Mouse (Mus musculus): Measurements from ENCODE around the gene Klc1. TPM values are rescaled to one million over a fixed set of nuclear protein-coding genes. Genes with fewer than 3 reads are reported as not detected.
A peak's percentile ranks its signal among the peaks of the same experiment; 100 is the strongest.

Klc1 gene
- polyA plus RNA-seq, 1 experiment from 2014 or later = 98.5 TPM

DNA sequence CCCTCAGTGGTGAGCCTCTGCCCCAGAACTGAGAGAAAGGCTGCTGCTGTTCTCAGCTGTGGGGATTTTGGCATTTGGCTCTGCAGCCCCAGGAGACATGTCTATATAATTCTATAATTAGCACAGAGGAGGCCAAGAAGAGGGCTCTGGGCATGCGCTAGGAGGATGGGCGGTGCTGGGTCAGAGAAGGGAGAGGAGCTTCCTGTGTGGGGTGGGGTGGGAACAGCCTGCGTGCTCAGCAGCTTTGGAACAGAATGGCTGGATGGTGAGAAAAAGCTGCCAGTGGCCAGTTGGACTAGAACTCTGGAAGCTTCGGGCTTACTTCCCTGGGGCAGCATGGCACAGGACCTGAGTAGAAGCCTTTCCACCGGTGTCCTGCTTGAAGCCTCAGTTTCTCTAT, 12.6 kb upstream of the Klc1 start:
- peak overlapping the region; percentile 81 for H3K27ac ChIP-seq
- H3K4me3 ChIP-seq (replicated peaks) = no peak overlapping the region
- H3K36me3 ChIP-seq = no peaks in the 10 kb centered on the region
- H3K9me3 ChIP-seq (replicated peaks) = no peaks in the 10 kb centered on the region
- peak; percentile 73 for ATAC-seq (replicated peaks; ENCODE audit: low FRiP score)
- H3K4me1 ChIP-seq = peaks cover 32% of the 10 kb centered on the region
- WGBS = 50% methylated on average over 5 of the region's 5 CpGs
- H3K4me2 ChIP-seq = no peak overlapping the region; the same call in 1 of the 2 replicates
- no peaks in the 10 kb centered on the region for H3K27me3 ChIP-seq
- no peak overlapping the region for H3K9ac ChIP-seq

DNA sequence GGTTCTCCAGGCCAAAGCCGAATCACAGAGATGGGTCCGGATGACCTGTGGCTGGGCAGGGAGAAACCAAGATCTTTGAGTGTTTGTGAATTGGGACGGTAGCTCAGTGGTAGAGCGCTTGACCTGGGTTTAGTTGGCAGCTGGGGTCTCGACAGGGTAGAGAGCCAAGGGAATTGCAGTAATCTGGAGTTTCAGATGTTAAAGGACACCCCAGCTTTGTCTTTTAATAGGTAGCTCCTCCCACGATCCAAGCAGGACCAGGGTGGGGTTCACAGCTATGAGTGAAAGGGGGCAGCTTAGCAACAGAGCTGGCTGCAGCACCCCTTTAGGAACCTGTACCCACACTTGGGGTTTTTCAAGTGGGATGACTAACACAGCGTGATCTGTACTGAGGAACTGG, 11.2 kb upstream of the Klc1 start:
- Histone ChIP-seq H3K4me1 (peaks cover 32% of the 10 kb centered on the region), H3K9me3 (replicated peaks) (no peaks in the 10 kb centered on the region), H3K36me3 (no peaks in the 10 kb centered on the region), H3K27me3 (no peaks in the 10 kb centered on the region), H3K27ac (no peak overlapping the region), H3K4me2 (no peak overlapping the region), H3K4me3 (replicated peaks) (no peak overlapping the region), H3K9ac (no peak overlapping the region)
- 80% methylated on average over 7 of the region's 7 CpGs for WGBS
- no peak for ATAC-seq (replicated peaks; ENCODE audit: low FRiP score)

DNA sequence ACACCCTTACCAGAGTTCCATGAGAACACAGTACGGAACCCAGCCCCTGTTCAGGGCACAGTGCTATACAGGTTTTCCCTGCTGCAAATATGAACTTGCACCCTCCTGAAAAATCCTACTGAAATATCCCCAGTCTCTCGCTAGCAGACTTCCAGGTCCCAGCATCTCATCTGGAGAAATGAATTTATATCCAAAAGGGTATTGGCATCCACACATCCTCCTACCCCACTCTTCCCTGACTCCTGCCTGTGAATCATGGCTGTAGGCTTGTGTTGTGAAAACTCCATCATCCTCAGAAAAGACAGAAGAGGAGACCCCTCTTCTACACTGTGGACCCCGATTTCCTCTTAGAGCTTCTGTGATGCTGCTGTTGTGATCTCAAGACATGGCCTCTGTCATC, 7.9 kb upstream of the Klc1 start:
- Histone ChIP-seq H3K27ac (no peak overlapping the region), H3K4me1 (peaks cover 14% of the 10 kb centered on the region), H3K4me2 (no peak overlapping the region), H3K9ac (no peak overlapping the region), H3K36me3 (no peaks in the 10 kb centered on the region), H3K9me3 (replicated peaks) (no peaks in the 10 kb centered on the region), H3K27me3 (no peaks in the 10 kb centered on the region), H3K4me3 (replicated peaks) (no peak overlapping the region)
- 90% methylated on average over 3 of the region's 3 CpGs for WGBS
- ATAC-seq (replicated peaks; ENCODE audit: low FRiP score) = no peak

DNA sequence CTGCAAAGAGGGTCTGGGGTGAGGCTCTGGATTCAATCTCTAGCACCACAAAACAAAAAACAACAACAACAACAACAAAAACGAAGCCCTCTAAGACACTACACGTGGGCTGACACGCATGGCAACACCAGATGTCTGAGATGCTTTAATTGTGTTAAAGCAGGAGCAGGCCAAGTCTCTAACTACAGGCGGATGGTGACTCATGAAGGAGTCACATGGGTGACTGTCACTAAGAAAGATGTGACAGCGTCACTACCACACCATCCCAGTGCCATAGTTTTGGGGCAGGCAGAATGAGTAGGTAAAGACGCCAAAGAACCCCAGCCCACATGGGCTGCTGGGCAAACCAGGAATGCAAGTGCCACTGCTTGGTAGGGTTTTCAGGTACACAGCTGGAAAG, 6.2 kb upstream of the Klc1 start:
- Histone ChIP-seq H3K27me3 (no peaks in the 10 kb centered on the region), H3K4me1 (peaks cover 4% of the 10 kb centered on the region; the same call in 1 of the 2 replicates), H3K9me3 (replicated peaks) (no peaks in the 10 kb centered on the region), H3K4me3 (replicated peaks) (no peak overlapping the region), H3K9ac (no peak overlapping the region), H3K4me2 (no peak overlapping the region), H3K36me3 (no peaks in the 10 kb centered on the region), H3K27ac (no peak overlapping the region)
- ATAC-seq (replicated peaks; ENCODE audit: low FRiP score) = no peak
- 86% methylated on average over 6 of the region's 6 CpGs for WGBS

DNA sequence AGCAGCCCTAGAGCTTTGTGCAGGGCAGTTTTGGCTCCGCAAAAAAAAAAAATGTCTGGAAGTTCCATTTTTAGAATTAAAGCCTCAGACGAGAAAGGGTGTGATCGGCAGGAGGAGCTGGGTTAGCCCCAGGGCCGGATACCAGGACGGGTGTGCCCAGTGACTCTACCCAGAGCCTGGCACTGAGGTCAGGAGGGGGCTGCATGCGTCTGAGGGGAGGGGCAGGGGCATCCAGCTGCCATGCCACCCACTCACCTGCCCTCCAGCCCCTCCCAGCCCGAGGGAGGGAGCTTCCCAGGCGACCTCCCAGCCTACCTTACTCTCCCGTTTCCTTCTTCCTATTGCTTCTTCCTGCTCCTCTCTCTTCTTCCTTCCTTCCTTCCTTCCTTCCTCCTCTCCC, 5.3 kb upstream of the Klc1 start:
- Histone ChIP-seq H3K9me3 (replicated peaks) (no peaks in the 10 kb centered on the region), H3K27me3 (no peaks in the 10 kb centered on the region), H3K4me3 (replicated peaks) (no peak overlapping the region), H3K4me1 (peaks cover 13% of the 10 kb centered on the region), H3K27ac (peak overlapping the region; percentile 13; the same call in 1 of the 2 replicates), H3K9ac (no peak overlapping the region), H3K36me3 (no peaks in the 10 kb centered on the region), H3K4me2 (no peak overlapping the region)
- no peak for ATAC-seq (replicated peaks; ENCODE audit: low FRiP score)
- 54% methylated on average over 9 of the region's 9 CpGs for WGBS

DNA sequence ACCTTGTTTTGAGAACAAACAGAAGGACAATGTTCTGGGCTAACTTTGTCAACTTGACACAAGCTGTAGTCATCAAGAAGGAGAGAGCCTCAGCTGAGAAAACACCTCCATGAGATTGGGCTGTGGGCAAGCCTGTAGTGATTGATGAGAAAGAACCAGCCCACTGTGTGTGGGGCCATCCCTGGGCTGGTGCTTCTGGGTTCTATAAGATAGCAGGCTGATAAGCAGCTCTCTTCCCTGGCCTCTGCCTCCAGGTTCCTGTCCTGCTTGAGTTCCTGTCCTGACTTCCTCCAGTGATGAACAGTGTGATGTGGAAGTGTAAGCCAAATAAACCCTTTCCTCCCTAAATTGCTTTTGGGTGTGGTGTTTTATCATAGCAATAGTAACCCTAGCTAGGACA, 3.9 kb upstream of the Klc1 start:
- no peak overlapping the region for H3K4me3 ChIP-seq (replicated peaks)
- H3K27ac ChIP-seq = no peak overlapping the region

DNA sequence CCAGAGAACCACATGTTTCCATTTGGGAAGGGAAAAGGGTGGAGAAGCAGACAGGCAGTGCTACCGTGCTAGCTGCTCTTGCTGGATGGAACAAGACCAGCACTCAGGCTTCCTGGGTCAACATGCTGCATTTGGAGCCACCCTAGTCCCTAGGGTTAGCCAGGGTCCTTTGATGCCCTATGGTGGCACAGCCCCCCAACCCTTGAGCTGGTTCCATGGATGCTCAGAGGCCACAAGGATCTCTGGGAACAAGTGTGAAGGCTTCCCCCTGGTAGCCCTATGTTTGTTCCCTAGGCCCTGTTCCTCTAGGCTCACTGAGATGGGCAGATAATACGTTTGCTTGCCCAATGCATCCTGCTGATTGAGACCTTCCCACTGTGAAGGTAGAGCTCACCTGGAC, 3.4 kb upstream of the Klc1 start:
- H3K27me3 ChIP-seq = no peaks in the 10 kb centered on the region
- H3K4me3 ChIP-seq (replicated peaks) = no peak overlapping the region
- no peaks in the 10 kb centered on the region for H3K36me3 ChIP-seq
- no peak overlapping the region for H3K4me2 ChIP-seq
- WGBS = 53% methylated on average over 2 of the region's 2 CpGs
- no peaks in the 10 kb centered on the region for H3K9me3 ChIP-seq (replicated peaks)
- no peak for ATAC-seq (replicated peaks; ENCODE audit: low FRiP score)
- H3K27ac ChIP-seq = no peak overlapping the region
- peaks cover 25% of the 10 kb centered on the region for H3K4me1 ChIP-seq
- no peak overlapping the region for H3K9ac ChIP-seq

More for the DNA sequence above, 3.9 kb upstream of the Klc1 start:
- Histone ChIP-seq H3K36me3 (no peaks in the 10 kb centered on the region), H3K9me3 (replicated peaks) (no peaks in the 10 kb centered on the region), H3K4me2 (no peak overlapping the region), H3K27me3 (no peaks in the 10 kb centered on the region), H3K9ac (no peak overlapping the region), H3K4me1 (peaks cover 20% of the 10 kb centered on the region)
- no peak for ATAC-seq (replicated peaks; ENCODE audit: low FRiP score)

DNA sequence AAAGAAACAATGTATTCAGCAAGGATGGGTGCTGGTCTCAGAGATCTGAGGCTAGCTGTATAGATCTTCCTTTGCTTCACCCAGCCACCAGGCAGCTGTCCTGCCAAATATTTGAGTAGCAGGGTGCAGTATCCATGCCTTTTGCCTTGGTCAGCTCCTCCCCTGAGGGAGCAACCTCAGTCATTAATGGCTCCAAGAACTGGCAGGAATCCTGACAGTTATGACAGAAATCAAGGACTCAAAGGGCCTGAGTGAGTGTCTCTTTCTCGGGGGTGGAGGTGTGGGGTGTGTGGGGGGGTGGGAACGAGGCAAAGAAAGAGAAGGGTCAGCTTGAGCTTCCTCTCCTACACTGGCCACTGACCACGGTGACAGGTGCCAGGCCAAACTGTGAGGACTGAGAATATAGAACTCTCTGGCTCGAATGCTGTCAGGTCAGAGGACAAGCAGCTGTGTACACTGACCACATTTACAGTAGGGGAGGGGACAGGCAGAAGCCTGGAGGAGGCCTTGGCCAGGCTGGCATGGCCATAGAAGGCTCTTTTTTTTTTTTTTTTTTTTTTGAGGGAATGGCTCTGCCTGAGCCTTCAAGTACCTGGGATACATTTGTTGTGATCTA, 2.5 kb upstream of the Klc1 start:
- H3K36me3 ChIP-seq = no peaks in the 10 kb centered on the region
- H3K9me3 ChIP-seq (replicated peaks) = no peaks in the 10 kb centered on the region
- H3K27ac ChIP-seq = no peak overlapping the region
- no peak overlapping the region for H3K4me2 ChIP-seq
- H3K4me3 ChIP-seq (replicated peaks) = no peak overlapping the region
- peaks cover 33% of the 10 kb centered on the region for H3K4me1 ChIP-seq
- no peak overlapping the region for H3K9ac ChIP-seq
- ATAC-seq (replicated peaks; ENCODE audit: low FRiP score) = no peak
- 27% methylated on average over 4 of the region's 4 CpGs for WGBS
- no peaks in the 10 kb centered on the region for H3K27me3 ChIP-seq

DNA sequence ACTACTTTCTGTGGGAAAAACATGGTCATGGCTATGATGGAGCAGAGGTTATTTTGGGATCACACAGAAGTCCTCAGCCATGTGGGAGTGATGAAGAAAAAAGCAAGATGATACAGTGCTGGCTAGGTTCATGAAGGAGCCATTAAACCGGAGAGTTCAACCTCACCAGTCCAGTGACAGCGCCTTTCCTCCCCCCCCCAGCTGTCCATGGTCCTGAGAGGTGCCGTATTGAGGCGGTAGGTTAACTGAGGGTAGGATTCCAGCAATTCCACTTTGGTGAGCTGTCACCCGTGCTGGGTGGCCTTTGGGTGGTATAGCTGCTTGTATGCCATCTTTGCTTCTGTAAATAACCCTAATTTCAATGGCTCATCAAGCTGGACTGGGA, 2.0 kb upstream of the Klc1 start:
- H3K27ac ChIP-seq = no peak overlapping the region
- H3K9me3 ChIP-seq (replicated peaks) = no peaks in the 10 kb centered on the region
- 33% methylated on average over 5 of the region's 5 CpGs for WGBS
- ATAC-seq (replicated peaks; ENCODE audit: low FRiP score) = no peak
- H3K4me2 ChIP-seq = no peak overlapping the region
- H3K36me3 ChIP-seq = no peaks in the 10 kb centered on the region
- H3K4me1 ChIP-seq = peaks cover 33% of the 10 kb centered on the region
- H3K27me3 ChIP-seq = no peaks in the 10 kb centered on the region
- no peak overlapping the region for H3K9ac ChIP-seq
- no peak overlapping the region for H3K4me3 ChIP-seq (replicated peaks)

DNA sequence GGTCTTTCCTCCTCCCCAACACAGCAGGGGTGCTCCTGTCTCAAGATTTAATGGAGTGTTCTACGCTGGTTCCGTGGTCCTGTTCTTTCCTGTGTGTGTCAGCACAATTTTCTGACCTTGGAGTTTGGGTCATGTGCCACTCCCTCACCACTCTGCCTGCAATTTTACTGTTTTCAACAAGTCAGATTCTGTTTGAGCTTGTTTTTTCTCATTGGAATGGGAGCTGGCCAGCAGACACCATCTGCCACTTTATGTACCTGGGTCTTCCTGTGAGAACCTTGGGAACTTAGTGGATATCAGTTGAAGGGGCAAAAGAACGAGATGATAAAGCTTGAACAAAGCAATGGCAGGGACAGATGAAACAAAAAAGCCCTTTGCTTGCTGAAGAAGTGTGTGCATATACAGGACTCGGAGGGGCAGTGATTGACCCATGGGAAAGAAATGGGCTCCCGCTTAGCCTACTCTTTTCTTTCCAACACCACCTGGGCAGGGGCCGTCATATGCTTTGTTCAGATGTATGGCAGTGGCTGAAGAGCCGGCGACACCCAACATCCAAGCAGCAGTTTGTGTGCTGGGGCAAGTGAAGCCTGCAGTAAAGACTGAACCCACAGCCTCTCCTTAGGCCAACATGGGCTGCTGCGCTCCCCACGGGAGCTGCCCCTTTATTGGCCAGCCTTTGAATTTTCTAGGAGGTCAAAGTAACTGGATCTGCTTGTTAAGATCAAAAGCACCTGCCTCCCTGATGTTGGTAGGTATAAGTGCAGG, 906 bp upstream of the Klc1 start:
- Histone ChIP-seq H3K27me3 (no peaks in the 10 kb centered on the region), H3K4me2 (peak overlapping the region; percentile 99), H3K36me3 (peaks cover 2% of the 10 kb centered on the region; the same call in 1 of the 2 replicates), H3K27ac (peak overlapping the region; percentile 92; the same call in 1 of the 2 replicates), H3K9ac (peak overlapping the region; percentile 95), H3K9me3 (replicated peaks) (no peaks in the 10 kb centered on the region), H3K4me3 (replicated peaks) (peak overlapping the region; percentile 90), H3K4me1 (peaks cover 33% of the 10 kb centered on the region)
- no peak for ATAC-seq (replicated peaks; ENCODE audit: low FRiP score)
- 45% methylated on average over 10 of the region's 10 CpGs for WGBS

DNA sequence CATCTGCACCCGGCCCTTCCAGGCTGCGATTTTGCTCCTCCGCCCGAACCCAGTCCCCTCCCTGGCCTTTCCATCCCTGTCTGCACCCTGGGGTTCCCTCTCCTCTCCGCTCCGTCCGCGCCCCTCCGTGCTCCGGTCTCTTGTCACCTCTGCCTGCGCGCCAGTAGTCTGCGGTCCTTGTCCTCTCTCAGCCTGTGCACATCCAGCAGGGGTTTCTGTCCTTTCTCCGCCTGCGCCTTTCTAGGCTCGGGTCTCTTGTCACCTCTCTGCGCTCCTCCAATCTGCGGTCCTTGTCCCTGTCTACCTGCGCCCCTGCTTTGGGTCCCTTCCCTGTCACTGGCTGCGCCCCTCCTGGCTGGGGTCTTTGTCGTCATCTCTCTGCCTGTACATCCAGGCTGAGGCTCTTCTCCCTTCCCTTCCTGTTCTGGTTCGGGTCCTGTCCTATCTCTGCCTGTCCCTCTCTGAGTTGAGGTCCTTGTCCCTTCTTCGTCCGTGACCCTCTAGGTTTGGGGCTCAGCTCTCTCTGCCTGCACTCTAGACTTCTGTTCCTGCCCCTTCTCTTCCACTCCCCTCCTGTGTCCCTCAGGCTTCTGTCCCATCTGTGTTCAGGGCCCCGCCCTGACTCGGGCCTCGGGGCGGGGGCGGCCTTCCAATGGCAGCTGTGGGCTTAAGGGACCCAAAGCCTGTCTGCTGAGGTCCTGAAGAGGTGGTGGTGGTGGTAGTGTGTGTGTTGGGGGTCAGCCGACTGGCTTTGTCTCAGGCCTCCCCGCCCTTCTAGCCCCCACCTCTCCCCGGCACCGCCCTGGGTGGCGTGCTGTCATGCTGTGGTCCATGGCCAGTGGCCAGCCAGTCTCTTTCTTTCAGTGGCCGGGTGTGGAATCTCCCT, 770 bp downstream of the Klc1 start:
- 2% methylated on average over 35 of the region's 35 CpGs for WGBS
- peak; percentile 57 for ATAC-seq (replicated peaks; ENCODE audit: low FRiP score)

More for the DNA sequence above, 770 bp downstream of the Klc1 start:
- peaks cover 10% of the 10 kb centered on the region for H3K36me3 ChIP-seq
- peak overlapping the region; percentile 92 for H3K27ac ChIP-seq
- H3K4me2 ChIP-seq = peak overlapping the region; percentile 99
- H3K27me3 ChIP-seq = no peaks in the 10 kb centered on the region
- H3K9me3 ChIP-seq (replicated peaks) = no peaks in the 10 kb centered on the region
- H3K4me3 ChIP-seq (replicated peaks) = peak overlapping the region; percentile 90
- H3K4me1 ChIP-seq = peaks cover 30% of the 10 kb centered on the region
- peak overlapping the region; percentile 95 for H3K9ac ChIP-seq
